Mouse (Mus musculus): ENCODE data around the gene Erc2.

DNA sequence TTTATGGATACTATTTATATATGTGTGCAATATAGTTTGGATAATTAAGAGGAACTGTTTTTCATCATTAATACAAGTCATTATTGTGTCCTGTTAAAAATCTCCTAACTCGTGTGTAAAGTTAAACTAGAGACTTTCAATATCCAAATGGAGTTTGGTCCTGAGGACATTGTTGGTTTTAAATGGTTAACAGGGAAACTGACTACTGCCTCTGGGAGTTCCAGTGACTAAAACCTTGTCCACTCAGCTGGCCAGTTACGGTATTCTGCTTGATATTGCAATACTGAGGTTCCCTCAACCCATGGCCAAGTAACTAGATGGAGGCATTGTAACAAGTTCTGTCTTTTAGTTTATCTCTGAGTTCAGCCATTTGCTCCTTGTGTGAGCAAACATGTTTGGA, 229.0 kb downstream of the Erc2 start:
- TF ChIP-seq CTCF (conservative IDR thresholded peaks at IDR 0.05 in 1 of 2, IDR thresholded peaks at IDR 0.05 in 1 of 2; ENCODE audit: low read depth in 2 of 2, low read length in 2 of 2) (no peak), CHD1 (IDR thresholded peaks at IDR 0.05; ENCODE audit: low read depth, low read length) (no peak), POLR2A (IDR thresholded peaks at IDR 0.05; ENCODE audit: low read depth, low read length) (no peak), CHD2 (IDR thresholded peaks at IDR 0.05; ENCODE audit: low read length) (no peak), ELF1 (IDR thresholded peaks at IDR 0.05; ENCODE audit: low read depth, low read length) (no peak), SIN3A (IDR thresholded peaks at IDR 0.05; ENCODE audit: low read length) (no peak), UBTF (IDR thresholded peaks at IDR 0.05; ENCODE audit: low read depth, low read length) (no peak)

All from CH12.LX (cell line).